Mouse (Mus musculus): ENCODE measurements around the gene Rab43. TPM values are rescaled to one million over a fixed set of nuclear protein-coding genes. Genes with fewer than 3 reads are reported as not detected.

Gene Rab43
- polyA plus RNA-seq, 1 experiment, result 8.3 TPM

GRCm38 (mm10) chr6:87743281-87743680 lies 68.7 kb downstream of the Rab43 start:
- H3K36me3 ChIP-seq (ENCODE audit: control insufficient read depth, insufficient read depth), result no peaks in the 10 kb centered on the region
- H3K4me3 ChIP-seq (ENCODE audit: insufficient read depth, poor library complexity, severe bottlenecking), result no peak overlapping the region
- no peak for TF ChIP-seq FOSL1 (IDR thresholded peaks at IDR 0.05; ENCODE audit: insufficient read depth, low read length, poor library complexity, severe bottlenecking)
- no peak for TF ChIP-seq MAX (IDR thresholded peaks at IDR 0.05)
- TF ChIP-seq USF1 (IDR thresholded peaks at IDR 0.05; ENCODE audit: low read depth), result no peak
- no peak for TF ChIP-seq CEBPB (IDR thresholded peaks at IDR 0.05; ENCODE audit: low read depth)
- TF ChIP-seq MYOD1 (IDR thresholded peaks at IDR 0.05; ENCODE audit: control insufficient read depth, insufficient read length, low read depth), result no peak
- TF ChIP-seq CTCF (IDR thresholded peaks at IDR 0.05; ENCODE audit: control insufficient read depth, insufficient read depth, insufficient read length), result no peak
- no peak for TF ChIP-seq MYOG (IDR thresholded peaks at IDR 0.05; ENCODE audit: control insufficient read depth, extremely low read depth, insufficient read length)
- no peak overlapping the region for H3ac ChIP-seq (ENCODE audit: control insufficient read depth, insufficient read length, low read depth)
- H3K27me3 ChIP-seq (ENCODE audit: control insufficient read depth, insufficient read depth, insufficient read length), result no peaks in the 10 kb centered on the region
- H3K79me2 ChIP-seq (ENCODE audit: control insufficient read depth, insufficient read depth), result no peaks in the 10 kb centered on the region
- no peaks in the 10 kb centered on the region for H3K79me3 ChIP-seq (ENCODE audit: low read depth)

GRCm38 (mm10) chr6:87742804-87743203 lies 69.2 kb downstream of the Rab43 start:
- Histone ChIP-seq H3K27me3 (ENCODE audit: control insufficient read depth, insufficient read depth, insufficient read length) (no peaks in the 10 kb centered on the region), H3K79me2 (ENCODE audit: control insufficient read depth, insufficient read depth) (no peaks in the 10 kb centered on the region), H3K36me3 (ENCODE audit: control insufficient read depth, insufficient read depth) (no peaks in the 10 kb centered on the region), H3K4me3 (ENCODE audit: insufficient read depth, poor library complexity, severe bottlenecking) (no peak overlapping the region), H3K79me3 (ENCODE audit: low read depth) (no peaks in the 10 kb centered on the region), H3ac (ENCODE audit: control insufficient read depth, insufficient read length, low read depth) (no peak overlapping the region)
- TF ChIP-seq USF1 (IDR thresholded peaks at IDR 0.05; ENCODE audit: low read depth) (no peak), CTCF (IDR thresholded peaks at IDR 0.05; ENCODE audit: control insufficient read depth, insufficient read depth, insufficient read length) (no peak), MYOD1 (IDR thresholded peaks at IDR 0.05; ENCODE audit: control insufficient read depth, insufficient read length, low read depth) (no peak), CEBPB (IDR thresholded peaks at IDR 0.05; ENCODE audit: low read depth) (no peak), FOSL1 (IDR thresholded peaks at IDR 0.05; ENCODE audit: insufficient read depth, low read length, poor library complexity, severe bottlenecking) (no peak), MAX (IDR thresholded peaks at IDR 0.05) (no peak), MYOG (IDR thresholded peaks at IDR 0.05; ENCODE audit: control insufficient read depth, extremely low read depth, insufficient read length) (no peak)

- H3K4me3 ChIP-seq (ENCODE audit: insufficient read depth, poor library complexity, severe bottlenecking), result no peak overlapping the region
- no peaks in the 10 kb centered on the region for H3K27me3 ChIP-seq (ENCODE audit: control insufficient read depth, insufficient read depth, insufficient read length)
- H3ac ChIP-seq (ENCODE audit: control insufficient read depth, insufficient read length, low read depth), result no peak overlapping the region
- no peaks in the 10 kb centered on the region for H3K36me3 ChIP-seq (ENCODE audit: control insufficient read depth, insufficient read depth)
- no peaks in the 10 kb centered on the region for H3K79me3 ChIP-seq (ENCODE audit: low read depth)
- TF ChIP-seq CEBPB (IDR thresholded peaks at IDR 0.05; ENCODE audit: low read depth) (no peak), USF1 (IDR thresholded peaks at IDR 0.05; ENCODE audit: low read depth) (no peak), FOSL1 (IDR thresholded peaks at IDR 0.05; ENCODE audit: insufficient read depth, low read length, poor library complexity, severe bottlenecking) (no peak), MYOG (IDR thresholded peaks at IDR 0.05; ENCODE audit: control insufficient read depth, extremely low read depth, insufficient read length) (no peak), MAX (IDR thresholded peaks at IDR 0.05) (no peak), MYOD1 (IDR thresholded peaks at IDR 0.05; ENCODE audit: control insufficient read depth, insufficient read length, low read depth) (no peak), CTCF (IDR thresholded peaks at IDR 0.05; ENCODE audit: control insufficient read depth, insufficient read depth, insufficient read length) (no peak)
- H3K79me2 ChIP-seq (ENCODE audit: control insufficient read depth, insufficient read depth), result no peaks in the 10 kb centered on the region
Measured at GRCm38 (mm10) chr6:87741978-87742377, 70.0 kb downstream of the Rab43 start.

- TF ChIP-seq CTCF (IDR thresholded peaks at IDR 0.05; ENCODE audit: control insufficient read depth, insufficient read depth, insufficient read length), result no peak
- no peak for TF ChIP-seq MYOD1 (IDR thresholded peaks at IDR 0.05; ENCODE audit: control insufficient read depth, insufficient read length, low read depth)
- TF ChIP-seq CEBPB (IDR thresholded peaks at IDR 0.05; ENCODE audit: low read depth), result no peak
- no peak for TF ChIP-seq MYOG (IDR thresholded peaks at IDR 0.05; ENCODE audit: control insufficient read depth, extremely low read depth, insufficient read length)
- no peak for TF ChIP-seq MAX (IDR thresholded peaks at IDR 0.05)
- no peaks in the 10 kb centered on the region for H3K79me2 ChIP-seq (ENCODE audit: control insufficient read depth, insufficient read depth)
- no peaks in the 10 kb centered on the region for H3K79me3 ChIP-seq (ENCODE audit: low read depth)
- H3K27me3 ChIP-seq (ENCODE audit: control insufficient read depth, insufficient read depth, insufficient read length), result no peaks in the 10 kb centered on the region
- H3K4me3 ChIP-seq (ENCODE audit: insufficient read depth, poor library complexity, severe bottlenecking), result no peak overlapping the region
- H3ac ChIP-seq (ENCODE audit: control insufficient read depth, insufficient read length, low read depth), result no peak overlapping the region
- H3K36me3 ChIP-seq (ENCODE audit: control insufficient read depth, insufficient read depth), result no peaks in the 10 kb centered on the region
Measured at GRCm38 (mm10) chr6:87740496-87740895, 71.5 kb downstream of the Rab43 start.

GRCm38 (mm10) chr6:87739898-87740297 lies 72.1 kb downstream of the Rab43 start:
- Histone ChIP-seq H3K79me3 (ENCODE audit: low read depth) (no peaks in the 10 kb centered on the region), H3K79me2 (ENCODE audit: control insufficient read depth, insufficient read depth) (no peaks in the 10 kb centered on the region), H3ac (ENCODE audit: control insufficient read depth, insufficient read length, low read depth) (no peak overlapping the region), H3K4me3 (ENCODE audit: insufficient read depth, poor library complexity, severe bottlenecking) (no peak overlapping the region), H3K27me3 (ENCODE audit: control insufficient read depth, insufficient read depth, insufficient read length) (no peaks in the 10 kb centered on the region), H3K36me3 (ENCODE audit: control insufficient read depth, insufficient read depth) (no peaks in the 10 kb centered on the region)
- TF ChIP-seq MYOG (IDR thresholded peaks at IDR 0.05; ENCODE audit: control insufficient read depth, extremely low read depth, insufficient read length) (no peak), FOSL1 (IDR thresholded peaks at IDR 0.05; ENCODE audit: insufficient read depth, low read length, poor library complexity, severe bottlenecking) (no peak)

Other genes starting within 250 kb of the Rab43 start
- 0.36 TPM for gene Prokr1, start 221.4 kb downstream of the Rab43 start, polyA plus RNA-seq (2012; fragmentation: generic; extraction: Trizol)
- 5.8 TPM for gene Aplf, start 140.0 kb downstream of the Rab43 start, polyA plus RNA-seq (2012; fragmentation: generic; extraction: Trizol)
- 0.05 TPM for gene Efcc1, start 81.3 kb downstream of the Rab43 start, polyA plus RNA-seq (2012; fragmentation: generic; extraction: Trizol)
- gene Gp9, start 34.1 kb downstream of the Rab43 start, polyA plus RNA-seq (2012; fragmentation: generic; extraction: Trizol), result not detected
- gene Gm45140, start 23.6 kb upstream of the Rab43 start, polyA plus RNA-seq (2012; fragmentation: generic; extraction: Trizol), result 2.3 TPM
- 44.4 TPM for gene Isy1, start 26.6 kb upstream of the Rab43 start, polyA plus RNA-seq (2012; fragmentation: generic; extraction: Trizol)
- gene Cnbp, start 38.9 kb upstream of the Rab43 start, polyA plus RNA-seq (2012; fragmentation: generic; extraction: Trizol), result 353 TPM
- 115 TPM for gene Copg1, start 75.7 kb upstream of the Rab43 start, polyA plus RNA-seq (2012; fragmentation: generic; extraction: Trizol)
- 43.5 TPM for gene Hmces, start 101.8 kb upstream of the Rab43 start, polyA plus RNA-seq (2012; fragmentation: generic; extraction: Trizol)
- 58.5 TPM for gene H1fx, start 169.5 kb upstream of the Rab43 start, polyA plus RNA-seq (2012; fragmentation: generic; extraction: Trizol)
- gene Rab7, start 233.1 kb upstream of the Rab43 start, polyA plus RNA-seq (2012; fragmentation: generic; extraction: Trizol), result 197 TPM